Mouse (Mus musculus) megakaryocyte progenitor cell, adult 5-6 weeks (primary cell): ENCODE data around the gene Dcdc2b. TPM values are rescaled to one million over a fixed set of nuclear protein-coding genes. Genes with fewer than 3 reads are reported as not detected.

Source experiments
- ATAC-seq: replicated peaks from 2 replicates; pipeline ENCODE4 v1.8.0; 2016; ENCODE audit warnings: mild to moderate bottlenecking, moderate TSS enrichment, inconsistent platforms; ENCODE audit not compliant: poor library complexity
- total RNA-seq, 2 experiments: library from RNA; stranded (forward) in 1 of 2; stranded (reverse) in 1 of 2; fragments of 157-497, 149-512 nt in 1 of 2; fragments of 200-1000 nt in 1 of 2; gene quantifications; 2 replicates each; pipeline versions ENCODE4 v1.2.3 to v1.2.4; 2015 to 2017

Gene Dcdc2b
- total RNA-seq, 2 experiments from 2014 or later: not detected

DNA sequence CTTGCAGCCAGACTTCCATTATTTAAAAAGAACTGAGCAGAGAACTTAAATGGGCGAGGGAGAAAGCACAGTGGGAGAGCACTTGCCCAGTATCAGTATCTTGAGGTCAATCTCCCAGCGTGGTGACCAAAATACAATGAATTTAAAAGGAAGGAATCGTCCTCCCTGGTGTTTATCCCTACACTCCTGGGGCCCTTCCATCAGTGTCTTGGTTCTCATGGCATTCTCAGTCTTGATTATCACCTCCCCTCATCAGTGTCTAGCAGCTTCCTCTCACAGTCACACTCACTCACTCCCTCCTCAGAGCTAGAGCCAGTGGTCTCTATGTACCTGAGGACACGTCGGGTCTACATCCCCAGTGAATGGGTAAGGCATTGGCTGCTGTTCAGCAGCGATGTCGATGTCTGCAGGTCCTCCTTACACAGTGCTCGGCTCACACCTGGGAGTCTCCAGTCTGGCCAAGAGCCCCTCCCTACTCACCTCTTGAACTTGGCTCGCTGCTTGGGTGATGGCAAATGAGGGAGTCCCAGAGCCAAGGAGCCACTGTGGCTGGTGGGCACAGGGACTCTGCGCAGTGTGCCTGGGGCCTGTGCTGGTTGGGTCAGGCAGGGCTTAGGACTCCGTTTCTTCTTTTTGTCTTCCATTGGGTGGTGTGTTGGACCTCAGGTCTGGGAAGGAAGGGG lies 8.2 kb upstream of the Dcdc2b start:
- no peak for ATAC-seq

DNA sequence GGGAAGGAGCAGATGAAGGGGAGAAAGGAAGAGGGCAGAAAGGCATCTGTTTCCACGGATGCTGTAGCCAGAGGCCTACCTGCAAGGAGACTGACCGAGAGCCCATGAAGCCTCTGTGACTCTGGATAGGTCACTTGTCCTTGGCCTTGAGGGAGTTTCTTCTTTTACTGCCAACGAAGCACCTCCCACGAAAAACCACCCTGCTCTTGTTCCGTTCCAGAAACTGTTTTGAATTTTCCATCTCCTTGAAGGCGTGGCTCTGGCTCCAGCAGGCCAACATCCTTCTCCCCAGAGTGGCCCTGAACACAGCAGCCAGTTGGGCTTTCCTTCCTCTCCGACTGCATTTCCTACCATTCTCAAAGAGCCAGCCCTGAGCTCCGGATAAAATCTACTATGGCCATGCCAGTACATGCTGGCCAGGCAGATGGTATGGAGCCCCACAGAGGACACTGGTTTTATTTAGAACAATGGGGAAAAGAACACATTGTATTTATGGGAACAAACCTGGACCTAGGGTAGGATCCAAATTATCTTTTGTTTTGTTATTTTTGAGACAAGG lies 7.3 kb upstream of the Dcdc2b start:
- no peak for ATAC-seq

DNA sequence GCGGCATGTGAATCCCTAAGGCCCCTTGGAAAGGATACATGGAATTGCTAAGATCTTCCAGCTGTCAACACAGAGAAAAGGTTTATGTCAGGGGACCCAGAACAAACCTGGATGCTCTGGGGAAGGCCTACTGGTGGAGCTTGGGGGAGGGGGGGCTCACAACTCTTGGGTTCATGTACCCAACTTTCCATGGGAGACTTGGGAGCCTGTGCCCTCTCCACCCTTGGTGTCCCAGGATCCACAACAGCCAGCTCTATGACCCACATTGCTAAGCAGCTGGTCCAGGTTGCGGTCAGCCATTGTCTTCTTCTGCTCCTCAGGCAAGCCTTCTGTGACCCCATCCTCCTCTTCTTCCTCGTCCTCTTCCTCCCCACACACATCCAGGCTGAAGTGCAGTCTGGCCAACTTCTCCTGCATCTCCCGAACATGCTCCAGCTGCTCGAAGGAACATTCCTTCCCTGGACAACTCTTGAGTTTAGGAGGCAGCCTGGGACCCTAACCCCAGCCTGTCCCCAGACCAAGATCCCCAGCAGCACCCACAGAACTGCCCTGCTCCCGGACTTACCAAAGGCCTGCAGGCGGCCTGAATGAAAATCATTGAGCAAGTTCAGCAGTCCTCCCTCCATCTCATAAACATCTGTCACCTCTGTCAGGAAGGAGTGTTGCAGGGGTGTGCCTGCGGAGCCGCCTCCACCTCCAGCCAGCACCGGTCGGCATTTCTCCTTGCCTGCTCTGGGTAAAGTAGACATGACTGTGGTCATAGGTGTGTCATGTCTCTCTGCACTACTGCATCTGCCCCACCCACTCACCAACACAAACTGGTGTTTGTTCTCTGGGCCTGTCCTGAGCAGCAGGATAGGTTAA lies 6.6 kb upstream of the Dcdc2b start:
- ATAC-seq: no peak

DNA sequence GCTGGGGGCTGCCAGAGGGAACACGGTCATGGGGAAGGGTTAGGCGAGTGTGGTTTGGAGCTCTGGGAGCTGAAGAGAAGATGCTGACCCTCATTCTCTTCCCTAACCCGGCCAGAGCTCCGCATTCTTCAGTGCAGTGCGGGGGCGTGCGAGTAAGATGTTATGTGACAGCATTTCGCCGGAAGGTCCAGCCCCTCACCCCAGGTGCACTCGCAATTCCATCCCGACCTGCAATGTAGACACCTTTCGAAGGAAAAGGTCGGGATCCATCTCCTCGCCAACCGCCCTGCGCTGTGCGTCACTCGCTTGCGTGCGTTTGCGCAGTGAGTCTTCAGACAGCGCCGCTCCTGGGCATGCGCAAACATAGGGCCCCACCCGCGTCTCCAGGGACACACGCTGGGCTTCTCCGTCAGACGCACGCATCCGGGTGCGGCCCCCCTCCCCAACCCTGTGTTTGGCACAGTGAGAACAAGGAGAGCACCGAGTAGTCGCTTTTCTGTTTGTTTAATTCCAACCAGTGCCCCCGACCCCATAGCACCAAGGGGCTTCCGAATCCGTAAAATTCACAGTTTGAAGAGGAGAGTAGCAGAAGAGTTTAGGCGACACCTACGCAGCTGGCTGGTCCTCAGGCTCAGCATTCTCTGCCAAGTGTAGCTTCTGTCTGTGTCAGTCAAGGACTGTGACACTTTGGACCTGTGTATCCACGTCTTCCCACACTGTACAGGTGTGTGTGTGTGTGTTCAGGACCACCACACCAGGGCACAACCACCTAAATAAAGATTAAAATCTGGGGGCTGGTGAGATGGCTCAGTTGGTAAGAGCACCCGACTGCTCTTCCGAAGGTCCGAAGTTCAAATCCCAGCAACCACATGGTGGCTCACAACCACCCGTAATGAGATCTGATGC lies 5.0 kb upstream of the Dcdc2b start, which contains the start of gene Iqcc:
TSS of gene Iqcc (minus strand) at position 314 of the 906 bp plus-strand sequence.
- peak; percentile 88 for ATAC-seq

DNA sequence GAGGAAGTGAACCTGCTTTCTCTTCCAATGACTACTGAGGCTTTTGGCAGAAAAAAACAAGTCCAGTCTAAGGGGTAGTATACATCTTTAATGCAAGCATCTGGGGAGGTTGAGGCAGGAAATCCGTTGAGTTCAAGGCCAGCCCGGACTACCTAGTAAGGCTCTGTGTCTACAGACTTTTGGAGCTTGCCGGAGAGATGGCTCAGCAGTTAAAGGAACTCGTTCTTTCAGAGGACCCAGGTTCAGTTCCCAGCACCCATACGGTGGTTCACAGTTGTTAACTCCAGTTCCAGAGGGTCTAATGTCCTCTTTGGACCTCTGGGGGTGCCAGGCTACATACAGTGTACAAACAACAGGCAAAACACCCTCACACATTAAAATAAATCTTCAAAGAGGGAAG lies 4.0 kb upstream of the Dcdc2b start:
- ATAC-seq: no peak

DNA sequence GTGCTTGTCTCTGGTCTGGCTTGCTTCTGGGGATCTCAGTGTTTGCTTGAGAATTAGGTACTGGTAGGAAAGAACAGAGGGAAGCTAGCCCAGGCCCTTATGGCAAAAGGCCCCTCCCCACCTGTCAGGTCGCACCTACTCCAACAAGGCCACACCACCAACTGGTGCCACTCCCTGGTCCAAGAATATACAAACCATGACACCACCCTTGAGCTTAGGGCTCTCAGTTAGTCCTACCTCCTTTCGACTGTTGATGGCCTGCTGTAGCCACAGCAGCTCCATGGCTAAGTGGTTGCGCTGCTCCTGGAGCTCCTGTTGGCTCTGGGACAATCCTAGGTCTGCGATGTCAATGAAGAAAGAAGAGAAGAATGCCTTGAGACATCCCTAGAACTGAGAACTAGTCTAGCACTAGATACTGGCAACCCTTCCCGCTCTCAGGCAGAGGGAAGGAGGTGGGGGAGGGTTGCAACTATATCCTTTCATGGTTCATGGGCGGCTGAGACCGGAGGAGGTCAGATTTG lies 3.1 kb upstream of the Dcdc2b start:
- ATAC-seq: no peak

DNA sequence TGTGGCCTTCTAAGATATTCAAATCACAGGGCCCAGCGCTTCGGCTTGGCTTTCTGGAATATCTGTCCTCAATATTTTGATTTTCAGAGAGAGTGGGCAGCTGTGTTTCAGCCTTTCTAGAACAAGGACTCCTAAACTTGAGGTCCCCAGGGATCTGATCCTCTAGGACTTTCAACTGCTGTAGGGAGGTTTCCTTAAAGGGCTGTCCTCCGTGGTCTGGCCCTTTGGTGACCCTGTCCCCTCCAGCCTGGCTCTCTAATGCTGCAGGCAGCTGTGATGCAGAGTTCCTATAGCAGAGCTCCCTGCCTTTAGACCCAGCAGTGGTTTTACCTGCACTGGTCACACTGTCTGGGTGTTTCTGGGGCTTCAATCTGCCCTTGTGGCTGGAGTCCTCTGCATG lies 2.6 kb upstream of the Dcdc2b start:
- ATAC-seq: no peak

DNA sequence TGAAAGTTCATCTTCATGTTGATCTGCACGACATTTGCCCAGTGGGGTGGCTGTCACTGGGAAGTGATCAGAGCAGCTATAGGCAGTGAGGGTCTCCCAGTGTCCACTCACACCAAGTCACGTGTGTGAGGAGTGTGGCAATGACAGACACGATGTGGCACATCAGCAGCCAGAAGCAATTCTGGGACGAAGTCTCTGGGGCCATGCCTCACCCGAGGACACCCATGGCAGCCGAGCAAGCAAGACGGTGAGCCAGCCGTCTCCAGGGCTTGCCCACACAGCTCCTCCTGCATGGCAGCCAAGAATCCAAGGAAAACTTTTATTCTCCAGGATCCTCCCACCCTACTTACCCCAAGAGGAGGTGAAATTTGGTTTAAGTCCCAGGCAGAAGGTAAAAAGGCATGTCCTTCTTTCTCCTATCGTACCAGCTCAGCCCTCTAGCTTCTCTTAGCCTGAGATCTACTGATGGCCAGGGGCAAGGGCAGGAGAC lies 1.8 kb upstream of the Dcdc2b start:
- ATAC-seq: no peak

DNA sequence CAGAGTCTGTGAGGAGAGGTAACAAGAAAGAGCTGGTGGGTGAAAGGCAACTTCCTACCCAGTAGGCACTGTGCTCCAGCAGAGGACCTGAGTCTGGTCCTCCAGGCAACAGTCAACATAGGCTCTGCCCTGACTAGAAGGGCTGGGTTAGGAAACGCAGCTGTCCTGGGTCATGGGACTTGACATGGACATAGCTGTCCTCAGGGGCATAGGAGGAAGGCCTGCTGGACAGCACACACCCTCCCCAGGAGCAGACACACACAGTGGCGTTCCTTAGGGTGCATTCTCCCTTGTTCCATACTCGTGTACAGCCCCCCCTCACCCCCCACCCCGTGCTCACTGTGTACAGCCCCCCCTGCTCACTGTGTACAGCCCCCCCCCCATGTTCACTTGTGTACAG lies 3.6 kb downstream of the Dcdc2b start:
- no peak for ATAC-seq

DNA sequence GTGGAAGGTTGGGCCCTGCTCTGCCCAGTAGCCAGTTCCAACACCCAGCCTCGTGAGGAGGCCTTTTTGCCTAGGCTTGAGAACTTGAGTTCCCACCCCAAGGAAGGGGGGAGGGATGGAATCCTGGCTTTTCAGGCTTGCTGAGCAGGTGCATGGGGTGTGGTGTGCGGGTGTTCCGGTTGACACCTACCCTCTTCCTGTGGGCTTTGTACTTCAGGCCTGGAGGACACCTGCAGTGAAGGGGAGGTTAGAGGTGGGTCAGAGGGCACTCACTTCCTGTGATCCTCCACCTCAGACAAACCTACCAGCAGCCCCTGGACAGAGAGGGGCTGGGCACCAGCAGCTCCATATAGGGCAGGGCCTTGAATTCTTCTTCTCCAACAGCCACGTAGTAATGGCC lies 4.0 kb downstream of the Dcdc2b start:
- ATAC-seq: no peak

DNA sequence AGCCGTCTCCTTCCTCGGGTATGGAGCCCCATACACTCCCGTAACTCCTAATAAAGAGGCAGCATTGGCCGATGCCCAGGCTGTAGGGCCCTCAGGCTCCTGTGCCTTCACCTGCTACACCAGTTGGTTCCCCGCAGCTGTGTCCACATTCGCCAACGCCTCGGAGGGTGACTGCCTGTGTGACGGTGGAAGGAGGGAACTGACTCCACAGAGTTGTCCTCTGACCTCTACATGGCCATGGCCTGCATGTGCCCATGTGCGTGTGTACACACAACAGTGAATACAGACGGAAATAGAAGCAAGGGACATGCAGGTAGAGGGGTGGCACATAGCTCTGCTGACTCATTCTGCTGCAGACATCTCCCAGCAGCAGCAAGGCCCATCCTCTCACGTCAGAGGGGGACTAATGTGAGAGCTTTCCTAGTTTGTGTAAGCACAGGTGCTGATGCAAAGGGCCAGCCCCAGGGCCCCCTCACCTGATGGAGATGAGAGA lies 4.9 kb downstream of the Dcdc2b start:
- no peak for ATAC-seq

DNA sequence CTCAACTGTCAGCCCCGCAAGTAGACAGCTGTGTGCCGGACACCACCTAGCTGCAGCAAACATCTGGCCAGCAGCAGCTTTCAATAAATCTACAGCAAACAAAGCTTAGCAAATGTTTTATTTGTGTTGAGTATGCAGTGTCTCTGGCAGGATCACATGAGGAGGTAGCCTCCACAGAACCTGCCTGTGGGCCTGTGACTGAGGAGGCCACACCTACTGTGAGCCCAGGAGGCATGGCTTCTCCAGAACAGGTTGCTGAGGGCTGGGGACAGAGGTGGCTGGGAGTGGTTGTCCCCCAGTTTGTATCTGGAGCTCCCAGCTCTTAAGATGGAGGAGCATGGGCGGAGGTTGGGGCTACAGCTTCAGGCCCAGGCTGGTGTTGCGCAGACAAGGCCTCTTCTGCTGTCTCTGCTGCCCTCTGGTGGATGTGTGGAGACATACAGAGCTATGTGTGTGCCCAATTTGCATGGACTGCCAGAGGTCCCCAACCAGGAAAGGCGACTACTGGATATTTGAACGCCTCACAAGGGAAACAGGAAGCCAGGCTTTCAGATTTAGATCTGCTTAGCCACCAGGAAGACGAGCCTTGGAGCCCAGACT lies 5.5 kb downstream of the Dcdc2b start:
- ATAC-seq: peak; percentile 99

DNA sequence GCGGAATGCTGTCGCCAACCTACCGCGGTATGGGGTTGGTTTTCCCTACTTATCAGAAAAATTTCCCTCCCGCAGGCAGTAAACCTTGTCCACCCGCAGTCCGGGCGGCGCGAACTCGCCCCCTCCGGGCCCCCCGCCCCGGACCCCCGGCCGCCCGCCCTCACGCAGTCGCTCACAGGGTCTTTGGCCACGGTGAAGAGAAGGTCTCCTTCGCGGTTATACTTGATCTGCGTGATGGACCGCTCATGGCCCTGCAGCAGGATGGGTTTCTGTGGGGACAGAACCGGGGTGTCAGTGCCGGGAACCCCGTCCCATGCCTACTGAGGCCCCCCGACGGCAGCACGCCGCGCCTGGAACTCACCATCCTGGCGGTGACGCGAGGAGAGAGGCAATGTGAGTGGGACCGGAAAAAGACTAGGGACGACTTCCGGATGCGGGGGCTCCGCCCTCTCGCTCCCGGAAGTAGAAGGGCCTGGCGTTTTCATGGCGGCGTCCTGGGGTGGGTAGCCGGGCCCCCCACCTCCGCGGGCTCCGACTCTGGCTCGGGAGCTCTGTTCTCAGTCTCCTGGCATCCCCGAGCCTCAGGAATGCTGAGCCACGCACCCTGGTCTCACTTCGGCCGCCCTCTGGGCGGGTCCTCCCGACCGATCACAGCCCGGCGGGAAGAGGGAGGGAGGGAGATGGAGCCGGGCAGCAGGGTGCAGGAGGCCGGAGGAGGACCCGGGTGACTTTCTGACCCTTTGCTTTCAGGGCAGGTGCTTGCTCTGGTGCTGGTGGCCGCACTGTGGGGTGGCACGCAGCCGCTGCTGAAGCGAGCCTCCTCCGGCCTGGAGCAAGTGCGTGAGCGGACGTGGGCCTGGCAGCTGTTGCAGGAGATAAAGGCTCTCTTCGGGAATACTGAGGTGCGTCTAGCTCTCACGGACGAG lies 13.6 kb downstream of the Dcdc2b start, which contains the start of the genes Eif3i and Tmem234:
TSS of gene Eif3i (minus strand) at position 416 of the 926 bp plus-strand sequence.
TSS of gene Tmem234 (plus strand) at position 436 of the 926 bp plus-strand sequence.
- peak; percentile 99 for ATAC-seq

DNA sequence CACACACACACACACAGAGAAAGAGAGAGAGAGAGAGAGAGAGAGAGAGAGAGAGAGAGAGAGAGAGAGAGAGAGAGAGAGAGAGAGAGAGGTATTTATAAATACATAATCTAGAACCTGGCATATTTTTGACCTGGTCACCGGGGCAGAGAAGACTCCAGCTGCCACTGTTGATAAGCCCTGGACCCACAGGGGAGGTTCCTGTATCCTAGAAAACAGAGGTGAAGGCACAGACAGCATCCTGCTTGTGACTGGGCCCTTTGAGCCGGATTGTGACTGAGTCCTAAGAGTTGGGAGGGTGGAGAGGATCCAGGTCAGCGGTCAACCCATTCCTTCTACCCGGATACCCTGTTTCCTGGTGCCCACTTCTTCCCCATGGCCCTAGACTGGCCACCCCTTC lies 25.2 kb downstream of the Dcdc2b start:
- peak; percentile 19; the same call in 1 of the 2 replicates for ATAC-seq

DNA sequence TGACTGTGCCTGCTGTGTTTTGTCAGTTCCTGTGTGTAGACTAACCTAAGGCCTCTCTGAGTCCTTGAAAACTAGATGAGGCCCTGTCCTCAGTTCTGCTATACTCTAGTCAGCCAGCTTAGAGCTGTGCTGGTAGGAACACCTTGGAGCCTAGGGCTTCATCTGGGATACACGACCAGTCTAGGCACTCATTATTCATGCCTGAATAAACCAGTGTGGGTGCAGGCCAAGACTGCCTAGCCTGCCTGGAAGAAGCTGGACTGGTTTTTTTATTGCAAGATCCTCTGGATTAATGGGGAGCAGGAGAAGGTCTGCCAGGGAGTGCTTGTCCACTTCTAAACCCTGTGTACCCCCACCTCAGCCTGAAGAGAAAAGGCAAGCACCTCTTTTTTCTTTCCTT lies 27.1 kb downstream of the Dcdc2b start:
- no peak for ATAC-seq

DNA sequence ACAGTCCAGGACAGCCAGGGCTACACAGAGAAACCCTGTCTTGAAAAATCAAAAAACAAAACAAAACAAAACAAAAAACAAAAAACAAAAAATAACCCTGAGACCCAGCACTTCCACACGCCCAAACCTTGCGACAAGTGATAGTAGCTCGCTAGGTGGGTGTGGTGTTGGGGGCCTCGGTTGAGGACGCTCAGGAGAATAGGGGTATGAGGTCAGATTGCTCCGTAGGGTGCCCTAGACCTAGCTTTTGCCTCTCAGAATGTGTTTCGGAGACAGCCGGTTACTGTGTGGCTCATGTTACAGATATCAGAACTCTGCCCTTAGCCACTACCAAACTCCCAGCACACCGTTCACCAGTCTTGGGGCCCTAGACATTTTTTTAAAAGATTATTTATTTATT lies 28.3 kb downstream of the Dcdc2b start:
- no peak for ATAC-seq

DNA sequence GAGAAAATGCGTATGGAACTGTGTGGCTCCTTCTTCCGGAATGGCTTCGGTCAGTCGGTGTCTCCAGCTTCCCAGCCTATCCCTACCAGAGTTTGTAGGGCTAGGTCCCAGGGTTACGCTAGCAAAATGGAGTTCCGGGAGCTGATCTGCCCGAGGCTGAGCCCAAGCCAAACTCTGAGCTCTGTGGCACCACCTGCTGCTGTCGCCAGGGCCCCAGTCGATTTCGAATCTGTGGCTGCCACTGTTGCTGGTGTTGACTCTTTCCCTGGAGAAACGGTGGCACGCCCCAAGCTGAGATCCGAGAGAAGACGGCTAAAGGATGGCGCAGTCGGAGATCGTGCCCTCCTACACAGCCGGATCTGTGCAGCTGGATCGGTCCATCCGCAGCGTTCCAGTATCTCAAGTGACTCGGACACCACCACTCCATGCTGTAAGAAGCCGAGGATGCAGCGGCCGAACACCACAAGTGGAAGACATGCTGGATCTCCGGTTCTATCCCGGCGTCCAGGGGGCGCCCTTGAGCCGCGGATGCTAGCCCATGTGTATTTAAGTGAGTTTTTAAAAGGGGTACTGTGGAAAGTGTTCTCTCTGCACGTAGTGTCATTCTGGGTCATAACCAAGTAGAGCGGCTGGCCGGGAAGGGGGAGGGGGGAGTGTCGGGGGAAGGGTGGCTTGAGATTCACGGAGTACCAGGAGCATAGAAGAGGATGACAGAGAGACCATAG lies 29.0 kb downstream of the Dcdc2b start:
- ATAC-seq: peak; percentile 84

DNA sequence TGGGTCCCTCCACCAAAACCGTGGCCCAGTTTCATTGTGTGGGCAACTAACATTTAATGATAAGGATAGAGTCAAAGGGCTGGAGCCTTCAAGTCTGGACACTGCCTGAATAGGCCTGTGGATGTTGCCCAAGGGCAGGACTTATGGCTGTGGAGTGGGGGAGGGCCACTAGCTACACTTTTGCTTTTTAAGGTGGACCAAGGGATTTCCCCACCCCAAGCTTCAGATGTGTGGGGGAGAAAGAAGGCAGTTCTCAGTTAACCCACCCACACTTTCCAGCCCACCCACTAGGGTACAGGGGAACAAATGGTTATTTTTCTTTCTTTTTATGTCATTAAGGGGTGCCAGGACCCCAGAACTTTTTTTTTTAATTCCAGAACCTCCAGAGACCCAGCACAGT lies 29.7 kb downstream of the Dcdc2b start:
- ATAC-seq: no peak
